Mouse (Mus musculus) liver, embryonic 16.5 days (tissue): ENCODE results near the gene Gm20479. TPM values are rescaled to one million over a fixed set of nuclear protein-coding genes. Genes with fewer than 3 reads are reported as not detected.

Experiments used
- ATAC-seq: fragments of 200-750 bp; cut with Nextera tagmentation; 2 replicates; pipeline ENCODE4 v1.8.0; 2017; ENCODE audit warnings: low read depth, mild to moderate bottlenecking, moderate number of reproducible peaks, moderate library complexity
- H3K27ac ChIP-seq: fragments of 300-500 bp; sonication (generic); 2 replicates; pipeline ENCODE4 v1.5.1; 2014; ENCODE audit warnings: mild to moderate bottlenecking, low read length
- H3K27me3 ChIP-seq: fragments of 300-500 bp; sonication (generic); 2 replicates; pipeline ENCODE4 v1.6.1; 2014; ENCODE audit warnings: low read depth, low read length, mixed read lengths; ENCODE audit not compliant: control insufficient read depth, insufficient read depth
- H3K36me3 ChIP-seq: fragments of 300-500 bp; sonication (generic); 2 replicates; pipeline ENCODE4 v1.6.1; 2014; ENCODE audit warnings: mild to moderate bottlenecking; ENCODE audit not compliant: control insufficient read depth, insufficient read depth
- H3K4me1 ChIP-seq: fragments of 300-500 bp; sonication (generic); 2 replicates; pipeline ENCODE4 v1.6.1; 2014; ENCODE audit warnings: low read depth, low read length, mixed read lengths; ENCODE audit not compliant: control insufficient read depth
- H3K4me2 ChIP-seq: fragments of 300-500 bp; sonication (generic); 2 replicates; pipeline ENCODE4 v1.6.1; 2014; ENCODE audit warnings: low read depth, low read length, mixed read lengths
- H3K4me3 ChIP-seq: fragments of 300-500 bp; sonication (generic); 2 replicates; pipeline ENCODE4 v1.5.1; 2014; ENCODE audit warnings: low read depth, mild to moderate bottlenecking, low read length
- H3K9ac ChIP-seq: fragments of 300-500 bp; sonication (generic); 2 replicates; pipeline ENCODE4 v1.6.1; 2014; ENCODE audit warnings: low read depth, low read length
- H3K9me3 ChIP-seq: fragments of 300-500 bp; sonication (generic); replicated peaks from 2 replicates; pipeline ENCODE4 v1.6.1; 2016; ENCODE audit warnings: low read length; ENCODE audit not compliant: control insufficient read depth
- WGBS: fragments of 180-500 bp; shearing (Covaris S2); extraction: QIAGEN DNeasy Blood & Tissue Kit; methylation state at CpG from one replicate; pipeline ENCODE4 v1.1.7; 2014; ENCODE audit not compliant: insufficient replicate concordance; 5-methylcytosine and 5-hydroxymethylcytosine counted together
- polyA plus RNA-seq: library from polyadenylated mRNA; unstranded; fragments of >200 nt; fragmentation: Nextera tagmentation; extraction: Ambion mirVana; gene quantifications from 2 replicates; pipeline ENCODE4 v1.2.1, GENCODE M21; 2015

Gm20479 gene
- polyA plus RNA-seq, 1 experiment from 2014 or later: 0.44 TPM

DNA sequence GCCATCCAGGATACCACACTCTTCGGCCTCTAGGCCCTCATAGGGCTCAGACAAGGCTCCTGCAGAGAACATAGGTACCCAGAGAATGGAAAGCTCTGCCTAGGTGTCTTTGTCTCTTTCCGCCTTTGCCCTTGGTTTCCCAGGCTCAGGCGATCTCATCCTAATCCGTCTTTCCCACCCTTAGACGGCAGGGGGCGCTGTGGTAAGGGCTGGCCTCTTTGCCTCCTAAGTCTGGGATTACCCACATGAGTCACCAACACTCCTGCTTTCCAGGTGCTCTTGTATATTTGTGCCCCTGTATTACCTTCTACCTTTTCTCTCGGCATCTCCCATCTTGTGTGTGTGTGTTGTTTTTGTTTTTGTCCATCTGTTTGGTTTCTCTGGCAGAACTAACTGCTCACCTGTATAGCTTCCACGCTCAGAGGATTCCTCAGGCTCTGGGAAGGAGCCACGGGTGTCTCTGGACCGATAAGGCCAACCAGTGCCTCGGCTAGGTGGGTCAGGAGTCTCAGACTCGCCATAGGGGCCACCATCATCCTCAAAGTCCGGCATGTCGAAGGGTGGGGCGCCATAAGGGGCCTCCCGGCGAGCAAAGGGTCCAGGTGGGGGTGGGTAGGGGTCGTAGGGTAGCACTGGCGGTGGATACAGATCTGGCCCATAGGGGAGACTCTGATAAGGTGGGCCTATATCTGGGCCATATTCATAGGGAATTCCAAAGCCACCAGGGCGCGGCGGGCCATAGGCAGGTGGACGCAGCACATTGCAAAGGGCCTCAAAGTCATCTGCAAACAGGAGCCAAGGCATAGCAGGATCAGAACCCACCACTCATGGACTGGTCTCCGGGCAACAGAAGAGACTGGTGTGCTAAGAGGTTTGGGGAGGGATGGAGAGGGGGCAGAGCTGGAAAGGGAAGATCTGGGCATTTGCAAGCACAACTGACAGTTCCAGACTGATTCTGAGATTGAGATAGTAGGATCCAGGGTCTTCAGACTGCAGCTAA lies 50.8 kb downstream of the Gm20479 start:
- Histone ChIP-seq H3K4me3 (no peak overlapping the region), H3K9me3 (no peaks in the 10 kb centered on the region), H3K36me3 (no peaks in the 10 kb centered on the region), H3K4me2 (no peak overlapping the region), H3K27me3 (peaks cover 24% of the 10 kb centered on the region), H3K4me1 (no peaks in the 10 kb centered on the region; the same call in 1 of the 2 replicates), H3K9ac (no peak overlapping the region), H3K27ac (no peak overlapping the region)
- ATAC-seq: no peak
- WGBS: 60% methylated on average over 24 of the region's 24 CpGs

DNA sequence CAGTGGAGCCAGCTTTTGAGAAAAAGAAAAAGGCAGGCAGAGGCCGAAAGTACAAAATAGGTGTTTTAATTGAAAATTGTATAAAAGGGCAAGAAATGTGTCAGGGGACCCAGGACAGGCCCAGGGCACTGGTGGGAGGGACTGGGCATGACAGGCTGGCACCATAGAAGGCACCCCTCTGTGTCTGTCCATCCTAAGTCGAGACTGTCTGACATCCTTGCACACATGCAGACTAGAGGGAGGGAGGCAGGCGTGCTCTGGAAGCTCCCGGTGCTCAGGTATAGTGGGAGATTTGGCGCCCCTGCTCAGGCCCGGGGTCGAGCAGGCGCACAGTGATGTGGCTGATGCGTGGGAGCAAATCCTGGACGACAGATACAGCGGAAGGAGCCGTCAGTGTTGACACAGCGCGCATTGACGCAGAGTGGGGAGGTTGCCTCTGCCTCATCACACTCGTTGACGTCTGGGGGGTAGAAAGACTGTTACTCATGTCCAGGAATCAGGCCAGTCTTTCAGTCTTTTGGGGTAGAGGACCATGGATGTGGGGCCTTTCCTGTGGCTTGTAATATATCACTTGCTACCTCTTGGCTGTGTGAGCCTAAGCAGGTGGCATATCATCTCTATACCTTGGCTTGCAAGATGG lies 52.0 kb downstream of the Gm20479 start:
- Histone ChIP-seq H3K9me3 (no peaks in the 10 kb centered on the region), H3K4me3 (no peak overlapping the region), H3K4me1 (no peaks in the 10 kb centered on the region; the same call in 1 of the 2 replicates), H3K27ac (no peak overlapping the region), H3K36me3 (no peaks in the 10 kb centered on the region), H3K9ac (no peak overlapping the region), H3K27me3 (peaks cover 12% of the 10 kb centered on the region), H3K4me2 (no peak overlapping the region)
- ATAC-seq: no peak
- WGBS: 71% methylated on average over 17 of the region's 17 CpGs

Other genes with a start within 250 kb of the Gm20479 start
- gene Cyp2f2, start 237.5 kb downstream of the Gm20479 start, polyA plus RNA-seq: 2.0 and 3.0 TPM in 2 replicates
- not detected in 2 replicates for gene Cyp2t4, start 203.7 kb downstream of the Gm20479 start, polyA plus RNA-seq
- gene Egln2, start 190.6 kb downstream of the Gm20479 start, polyA plus RNA-seq: 26.4 and 28.2 TPM in 2 replicates
- gene Rab4b, start 178.5 kb downstream of the Gm20479 start, polyA plus RNA-seq: 21.2 and 22.3 TPM in 2 replicates
- gene Gm21983, start 176.3 kb downstream of the Gm20479 start, polyA plus RNA-seq: not detected in 2 replicates
- gene Mia, start 176.3 kb downstream of the Gm20479 start, polyA plus RNA-seq: 0.74 and 0.76 TPM in 2 replicates
- 0.62 and 0.87 TPM in 2 replicates for gene BC024978, start 161.6 kb downstream of the Gm20479 start, polyA plus RNA-seq
- gene Snrpa, start 161.1 kb downstream of the Gm20479 start, polyA plus RNA-seq: 74.7 and 75.5 TPM in 2 replicates
- gene Itpkc, start 128.8 kb downstream of the Gm20479 start, polyA plus RNA-seq: 1.6 and 2.0 TPM in 2 replicates
- gene Coq8b, start 124.4 kb downstream of the Gm20479 start, polyA plus RNA-seq: 26.6 and 32.3 TPM in 2 replicates
- gene Numbl, start 99.0 kb downstream of the Gm20479 start, polyA plus RNA-seq: 1.2 and 1.9 TPM in 2 replicates
- 5.2 and 7.6 TPM in 2 replicates for gene Ltbp4, start 19.7 kb downstream of the Gm20479 start, polyA plus RNA-seq
- gene Shkbp1, start 1.4 kb downstream of the Gm20479 start, polyA plus RNA-seq: 16.1 and 16.5 TPM in 2 replicates
- gene Sptbn4, start 90.3 kb upstream of the Gm20479 start, polyA plus RNA-seq: 0.02 and 0.06 TPM in 2 replicates
- 853 and 865 TPM in 2 replicates for gene Blvrb, start 90.6 kb upstream of the Gm20479 start, polyA plus RNA-seq
- 35.5 and 37.6 TPM in 2 replicates for gene Sertad3, start 116.3 kb upstream of the Gm20479 start, polyA plus RNA-seq
- gene Sertad1, start 129.5 kb upstream of the Gm20479 start, polyA plus RNA-seq: 29.2 and 31.6 TPM in 2 replicates
- gene Prx, start 141.9 kb upstream of the Gm20479 start, polyA plus RNA-seq: 0.74 and 0.81 TPM in 2 replicates
- 0.09 TPM in 1 of 2 replicates, not detected in the other for gene Hipk4, start 165.8 kb upstream of the Gm20479 start, polyA plus RNA-seq
- 85.0 and 101 TPM in 2 replicates for gene Pld3, start 195.8 kb upstream of the Gm20479 start, polyA plus RNA-seq
- gene 2310022A10Rik, start 195.8 kb upstream of the Gm20479 start, polyA plus RNA-seq: 15.6 and 16.1 TPM in 2 replicates
- 24.8 and 26.3 TPM in 2 replicates for gene Akt2, start 234.1 kb upstream of the Gm20479 start, polyA plus RNA-seq